Mouse (Mus musculus) stomach, embryonic 16.5 days (tissue): ENCODE measurements around the gene Rnaseh2b. TPM values are rescaled to one million over a fixed set of nuclear protein-coding genes. Genes with fewer than 3 reads are reported as not detected.

Experiments
- ATAC-seq: fragments of 200-750 bp; cut with Nextera tagmentation; 2 replicates; pipeline ENCODE4 v1.8.0; 2017; ENCODE audit warnings: moderate number of reproducible peaks, moderate TSS enrichment; ENCODE audit not compliant: insufficient read depth, low FRiP score
- H3K27ac ChIP-seq: fragments of 300-500 bp; sonication (generic); 2 replicates; pipeline ENCODE4 v1.5.1; 2014; ENCODE audit warnings: low read length
- H3K27me3 ChIP-seq: fragments of 300-500 bp; sonication (generic); 2 replicates; pipeline ENCODE4 v1.6.1; 2014; ENCODE audit warnings: low read length, control low read depth, mixed read lengths; ENCODE audit not compliant: control insufficient read depth, insufficient read depth
- H3K36me3 ChIP-seq: fragments of 300-500 bp; sonication (generic); 2 replicates; pipeline ENCODE4 v1.6.1; 2014; ENCODE audit warnings: low read length; ENCODE audit not compliant: control insufficient read depth, insufficient read depth
- H3K4me1 ChIP-seq: fragments of 300-500 bp; sonication (generic); 2 replicates; pipeline ENCODE4 v1.6.1; 2014; ENCODE audit warnings: low read length, control low read depth, mixed read lengths; ENCODE audit not compliant: control insufficient read depth, insufficient read depth
- H3K4me2 ChIP-seq: fragments of 300-500 bp; sonication (generic); 2 replicates; pipeline ENCODE4 v1.6.1; 2014; ENCODE audit warnings: low read depth, low read length, mixed read lengths
- H3K4me3 ChIP-seq: fragments of 300-500 bp; sonication (generic); replicated peaks from 2 replicates; pipeline ENCODE4 v1.5.1; 2014; ENCODE audit warnings: mild to moderate bottlenecking, low read length
- H3K9ac ChIP-seq: fragments of 300-500 bp; sonication (generic); 2 replicates; pipeline ENCODE4 v1.6.1; 2014; ENCODE audit warnings: low read length
- H3K9me3 ChIP-seq: fragments of 300-500 bp; sonication (generic); replicated peaks from 2 replicates; pipeline ENCODE4 v1.6.1; 2016; ENCODE audit warnings: low read length, control low read depth; ENCODE audit not compliant: control insufficient read depth
- WGBS: fragments of 180-500 bp; shearing (Covaris S2); extraction: QIAGEN DNeasy Blood & Tissue Kit; methylation state at CpG from one replicate; pipeline ENCODE4 v1.1.7; 2014; 5-methylcytosine and 5-hydroxymethylcytosine counted together
- polyA plus RNA-seq: library from polyadenylated mRNA; unstranded; fragments of >200 nt; fragmentation: Nextera tagmentation; extraction: Ambion mirVana; gene quantifications from 2 replicates; pipeline ENCODE4 v1.2.1, GENCODE M21; 2015

Gene Rnaseh2b
- polyA plus RNA-seq, result 43.7 and 46.6 TPM in 2 replicates

DNA sequence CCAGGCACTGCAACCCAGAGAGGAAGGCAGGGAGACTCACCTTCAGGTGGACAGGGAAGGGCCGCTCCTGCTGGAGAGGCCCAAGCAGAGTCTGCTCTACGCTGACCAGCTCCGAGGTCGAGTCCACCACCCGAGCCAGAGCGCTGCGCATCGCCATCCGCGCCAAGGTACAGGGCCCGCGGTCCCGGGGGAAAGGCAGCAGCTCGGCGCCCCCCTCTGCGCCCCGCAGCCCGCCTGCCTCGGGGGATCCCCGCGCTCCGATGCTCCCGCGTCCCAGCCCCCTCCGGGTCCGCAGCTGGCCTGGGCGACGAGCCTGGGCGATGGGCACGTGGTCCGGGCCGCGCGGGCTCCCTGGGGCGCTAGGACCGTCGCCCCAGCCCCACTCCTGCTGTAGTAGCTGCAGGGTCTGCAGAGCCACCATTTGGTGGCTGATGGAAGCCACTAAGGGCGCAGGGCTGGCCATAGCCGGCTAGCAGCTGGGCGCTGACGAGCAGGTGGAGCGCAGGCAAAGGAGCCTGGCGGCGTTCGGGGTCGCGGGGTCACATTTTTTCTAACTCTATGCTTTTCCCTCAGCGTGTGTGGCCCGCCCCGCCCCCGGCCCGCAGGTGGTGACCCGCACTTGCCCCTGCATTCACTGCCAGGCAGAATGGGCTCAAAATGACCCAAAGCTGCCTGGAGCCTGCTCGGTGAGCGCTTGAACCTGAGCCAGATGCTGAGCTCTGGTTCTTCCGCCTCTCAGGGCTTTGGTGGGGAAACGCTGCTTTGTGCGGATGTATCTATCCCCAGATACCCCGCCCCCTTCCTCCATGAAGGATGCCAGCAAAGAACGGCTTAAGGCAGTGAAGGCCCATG lies at the start of gene Rnaseh2b, which contains the start of gene Dleu7:
Rnaseh2b (plus strand) TSS at position 102 of the 852 bp plus-strand sequence.
Dleu7 (minus strand) TSS at position 560 of the 852 bp plus-strand sequence.
- no peaks in the 10 kb centered on the region for H3K9me3 ChIP-seq
- no peak within 1 kb of the TSS for H3K27ac ChIP-seq
- WGBS, result under 1% methylated on average over 60 of the region's 60 CpGs
- H3K4me2 ChIP-seq, result peak within 1 kb of the TSS; percentile 99
- H3K36me3 ChIP-seq, result no peaks in the 10 kb centered on the region
- peak; percentile 47; the same call in 1 of the 2 replicates for ATAC-seq
- peak within 1 kb of the TSS; percentile 49 for H3K4me3 ChIP-seq
- H3K4me1 ChIP-seq, result peaks cover 6% of the 10 kb centered on the region; the same call in 1 of the 2 replicates
- H3K9ac ChIP-seq, result peak within 1 kb of the TSS; percentile 75
- H3K27me3 ChIP-seq, result no peaks in the 10 kb centered on the region

DNA sequence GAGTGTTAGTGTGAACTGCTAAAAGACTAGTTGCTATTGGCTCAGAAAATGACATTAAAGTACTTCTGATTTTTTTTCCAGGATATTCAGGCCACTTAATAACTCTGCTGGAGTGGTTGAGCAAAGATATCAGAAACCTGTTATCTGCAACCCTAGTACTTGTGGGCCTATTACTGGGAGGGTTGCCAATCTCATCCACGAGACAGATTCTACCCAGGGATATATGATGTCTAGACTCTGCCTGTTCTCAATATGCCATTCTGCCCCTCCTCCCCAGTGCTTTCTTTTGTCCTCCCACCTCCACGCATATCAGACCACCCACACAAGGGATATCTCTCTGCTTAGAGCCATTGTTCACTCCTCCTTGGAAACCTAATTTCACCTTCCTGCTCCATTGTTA lies 48.9 kb upstream of the Rnaseh2b start:
- no peak for ATAC-seq
- H3K4me1 ChIP-seq, result no peaks in the 10 kb centered on the region
- H3K36me3 ChIP-seq, result no peaks in the 10 kb centered on the region
- H3K4me3 ChIP-seq, result no peak overlapping the region
- H3K4me2 ChIP-seq, result no peak overlapping the region
- no peak overlapping the region for H3K27ac ChIP-seq
- H3K9ac ChIP-seq, result no peak overlapping the region
- no peaks in the 10 kb centered on the region for H3K9me3 ChIP-seq
- WGBS, result 66% methylated on average over 2 of the region's 2 CpGs
- no peaks in the 10 kb centered on the region for H3K27me3 ChIP-seq

DNA sequence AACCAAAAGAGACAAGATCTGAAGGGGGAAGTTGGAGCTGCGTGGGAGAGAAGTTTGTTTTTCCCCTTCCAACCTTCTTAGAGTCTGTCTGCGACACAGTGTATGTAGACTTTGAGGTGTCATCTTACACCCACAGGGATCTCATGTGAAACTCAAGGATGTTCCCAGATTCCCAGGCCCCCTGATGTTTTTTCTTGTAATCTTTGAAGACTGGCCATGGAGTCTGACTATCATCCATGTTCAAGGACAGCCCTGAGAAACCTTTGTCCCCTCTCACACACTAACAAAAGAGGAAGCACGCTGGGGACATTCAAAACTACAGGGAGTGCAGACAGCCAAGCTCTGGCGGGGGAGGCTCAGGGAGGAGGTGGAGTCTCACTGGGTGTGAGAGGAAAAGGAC lies 46.8 kb upstream of the Rnaseh2b start:
- Histone ChIP-seq H3K4me2 (no peak overlapping the region), H3K27me3 (no peaks in the 10 kb centered on the region), H3K4me1 (no peaks in the 10 kb centered on the region), H3K9me3 (no peaks in the 10 kb centered on the region), H3K36me3 (no peaks in the 10 kb centered on the region), H3K9ac (no peak overlapping the region), H3K4me3 (no peak overlapping the region), H3K27ac (no peak overlapping the region)
- ATAC-seq, result no peak
- WGBS, result 12% methylated on average over 4 of the region's 4 CpGs

DNA sequence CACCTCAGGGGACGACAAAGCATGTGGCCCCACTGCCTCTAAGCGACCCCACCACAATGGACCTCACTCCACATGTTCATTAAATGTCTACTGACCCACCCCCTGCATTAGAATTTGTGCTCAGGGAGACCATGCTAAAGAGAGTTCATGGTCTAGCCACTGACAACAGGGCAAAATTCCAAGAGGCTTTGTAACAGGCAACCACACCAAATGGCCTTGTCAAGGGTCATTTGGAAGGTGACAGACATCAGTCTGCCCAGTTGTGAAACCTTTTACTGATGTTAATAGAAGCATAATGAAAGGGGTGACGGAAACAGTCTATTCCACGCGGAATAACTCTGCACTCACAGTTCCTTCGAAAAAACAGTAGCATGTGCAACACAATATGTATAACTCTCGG lies 44.0 kb upstream of the Rnaseh2b start:
- ATAC-seq, result no peak
- no peaks in the 10 kb centered on the region for H3K36me3 ChIP-seq
- WGBS, result 84% methylated on average over 7 of the region's 7 CpGs

DNA sequence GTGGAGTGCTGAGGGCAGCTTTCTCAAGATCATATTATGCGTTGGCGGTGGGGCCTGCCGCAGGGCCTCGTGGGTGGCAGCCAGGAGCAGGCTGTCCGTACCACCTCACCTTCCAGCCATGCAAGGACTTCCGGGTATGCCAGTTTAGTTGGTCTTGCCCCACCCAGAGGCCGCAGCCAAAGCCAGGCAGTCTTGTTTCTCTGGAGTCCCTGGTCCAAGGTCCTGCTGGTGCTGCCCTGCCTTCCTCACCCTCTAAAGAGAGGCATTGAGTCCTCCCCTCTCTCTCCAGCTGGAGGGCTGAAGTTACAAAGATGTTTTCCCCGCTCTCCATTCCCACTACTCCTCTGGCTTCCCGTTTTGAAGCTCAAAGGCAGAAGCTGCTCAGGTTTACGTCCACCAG lies 43.6 kb upstream of the Rnaseh2b start:
- no peaks in the 10 kb centered on the region for H3K9me3 ChIP-seq
- H3K27ac ChIP-seq, result no peak overlapping the region
- no peak overlapping the region for H3K4me3 ChIP-seq
- no peaks in the 10 kb centered on the region for H3K36me3 ChIP-seq
- no peaks in the 10 kb centered on the region for H3K27me3 ChIP-seq
- H3K4me2 ChIP-seq, result no peak overlapping the region
- H3K4me1 ChIP-seq, result no peaks in the 10 kb centered on the region
- ATAC-seq, result no peak
- 76% methylated on average over 10 of the region's 10 CpGs for WGBS
- H3K9ac ChIP-seq, result no peak overlapping the region

More for the DNA sequence above, 44.0 kb upstream of the Rnaseh2b start:
- Histone ChIP-seq H3K4me2 (no peak overlapping the region), H3K4me3 (no peak overlapping the region), H3K27me3 (no peaks in the 10 kb centered on the region), H3K27ac (no peak overlapping the region), H3K9me3 (no peaks in the 10 kb centered on the region), H3K9ac (no peak overlapping the region), H3K4me1 (no peaks in the 10 kb centered on the region)

DNA sequence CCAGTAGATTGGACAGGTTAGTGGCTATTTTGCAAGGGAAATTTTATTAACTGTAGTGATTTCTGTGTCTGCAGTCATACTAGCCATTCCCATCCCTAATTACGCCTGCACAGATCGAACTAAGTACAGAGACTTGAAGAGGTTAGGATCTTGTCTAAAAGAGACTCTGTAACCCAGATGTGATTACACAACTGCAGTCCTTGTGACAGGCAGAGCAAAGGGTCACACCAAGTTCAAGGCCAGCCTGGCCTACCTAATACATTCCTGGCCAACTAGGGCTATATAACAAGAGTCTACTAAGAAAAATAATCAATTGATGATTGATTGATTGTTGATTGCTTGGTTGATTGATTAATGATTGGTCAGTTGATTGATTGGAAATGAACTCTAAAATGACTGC lies 43.1 kb upstream of the Rnaseh2b start:
- Histone ChIP-seq H3K27ac (no peak overlapping the region), H3K9me3 (no peaks in the 10 kb centered on the region), H3K4me1 (no peaks in the 10 kb centered on the region), H3K4me3 (no peak overlapping the region), H3K9ac (no peak overlapping the region), H3K4me2 (no peak overlapping the region), H3K27me3 (no peaks in the 10 kb centered on the region), H3K36me3 (no peaks in the 10 kb centered on the region)
- 81% methylated on average over 2 of the region's 2 CpGs for WGBS
- no peak for ATAC-seq

DNA sequence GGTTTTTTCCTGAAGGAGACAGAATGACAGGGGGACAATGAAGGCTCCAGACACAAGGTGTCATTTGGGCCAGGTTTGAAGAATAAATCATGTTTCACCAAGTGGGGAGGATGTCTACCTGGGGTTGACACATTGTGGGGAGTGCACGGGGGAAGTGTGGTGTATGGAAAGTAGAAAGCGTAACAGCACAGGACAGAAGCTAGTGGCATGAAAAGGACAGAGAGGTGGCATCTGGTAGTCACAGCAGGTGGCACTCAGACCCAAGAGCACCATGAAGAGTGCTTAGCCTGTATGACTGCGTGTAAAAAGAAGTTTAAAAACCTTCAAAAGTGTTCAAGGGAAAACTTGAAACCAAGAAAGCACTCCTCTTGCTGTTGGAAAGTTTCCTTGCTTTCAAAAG lies 42.3 kb upstream of the Rnaseh2b start:
- Histone ChIP-seq H3K27me3 (no peaks in the 10 kb centered on the region), H3K4me2 (no peak overlapping the region), H3K27ac (no peak overlapping the region), H3K4me3 (no peak overlapping the region), H3K9me3 (no peaks in the 10 kb centered on the region), H3K36me3 (no peaks in the 10 kb centered on the region), H3K9ac (no peak overlapping the region), H3K4me1 (no peaks in the 10 kb centered on the region)
- no peak for ATAC-seq
- WGBS, result 76% methylated on average over 3 of the region's 3 CpGs

DNA sequence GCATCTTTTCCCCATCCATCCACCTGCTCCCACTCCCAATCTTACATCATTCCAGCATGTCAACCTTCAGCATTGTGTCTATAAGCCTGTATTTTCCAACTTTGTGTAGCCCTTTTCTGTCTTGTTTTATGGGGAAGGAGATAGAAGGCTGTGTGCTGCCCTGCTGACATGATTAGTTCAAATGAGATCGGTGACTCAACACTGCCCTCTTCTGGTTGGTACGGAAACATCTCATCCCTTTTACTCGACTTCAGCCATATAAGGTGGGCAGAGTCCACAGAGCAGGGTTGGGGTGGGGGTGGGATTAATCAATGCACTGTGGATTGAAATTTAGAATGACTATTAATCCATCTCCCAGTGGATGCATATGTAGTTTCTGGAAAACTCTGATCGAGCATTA lies 40.4 kb upstream of the Rnaseh2b start:
- Histone ChIP-seq H3K27me3 (no peaks in the 10 kb centered on the region), H3K36me3 (no peaks in the 10 kb centered on the region), H3K27ac (no peak overlapping the region), H3K9ac (no peak overlapping the region), H3K4me1 (no peaks in the 10 kb centered on the region), H3K9me3 (no peaks in the 10 kb centered on the region), H3K4me2 (no peak overlapping the region), H3K4me3 (no peak overlapping the region)
- WGBS, result 7% methylated on average over 4 of the region's 4 CpGs
- ATAC-seq, result no peak

DNA sequence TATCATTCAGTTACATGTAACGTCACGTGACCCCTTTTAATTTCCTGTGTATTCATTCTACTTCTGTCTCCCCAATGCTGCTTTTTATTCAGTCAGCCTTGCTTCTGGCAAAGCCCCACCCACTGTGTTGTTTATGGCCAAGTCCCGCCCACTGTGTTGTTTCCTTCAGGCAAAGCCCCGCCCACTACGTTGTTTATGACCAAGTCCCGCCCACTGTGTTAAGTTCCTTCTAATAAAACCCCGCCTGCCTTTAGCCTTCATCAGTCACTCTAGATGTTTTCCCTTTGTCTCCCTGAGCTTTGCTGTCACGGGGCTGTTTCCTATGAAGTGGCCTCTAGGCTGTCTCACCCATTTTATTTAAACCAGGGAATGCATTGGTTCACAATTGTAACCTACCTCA lies 38.0 kb upstream of the Rnaseh2b start:
- no peaks in the 10 kb centered on the region for H3K36me3 ChIP-seq
- no peak overlapping the region for H3K4me2 ChIP-seq
- H3K9ac ChIP-seq, result no peak overlapping the region
- no peaks in the 10 kb centered on the region; the same call in 1 of the 2 replicates for H3K4me1 ChIP-seq
- H3K27ac ChIP-seq, result no peak overlapping the region
- H3K9me3 ChIP-seq, result no peaks in the 10 kb centered on the region
- WGBS, result 60% methylated on average over 8 of the region's 8 CpGs
- H3K27me3 ChIP-seq, result no peaks in the 10 kb centered on the region
- ATAC-seq, result no peak
- H3K4me3 ChIP-seq, result no peak overlapping the region
